Mouse (Mus musculus) T-helper 1 cell (primary cell): ENCODE measurements around the gene Itpka.
"Not testable (repeated sequence)": the region's sequence is repeated elsewhere in the genome, so short reads cannot be mapped to it uniquely, and the experiment has no call there.

Source experiments
- in situ Hi-C: fragments of 300-600 bp; cut with MboI, MseI; formaldehyde crosslinking; loops from one replicate; pipeline ENCODE4 v1.15.1; 2025; ENCODE audit warnings: high pct_unique_total_duplicates

Gene Itpka

DNA sequence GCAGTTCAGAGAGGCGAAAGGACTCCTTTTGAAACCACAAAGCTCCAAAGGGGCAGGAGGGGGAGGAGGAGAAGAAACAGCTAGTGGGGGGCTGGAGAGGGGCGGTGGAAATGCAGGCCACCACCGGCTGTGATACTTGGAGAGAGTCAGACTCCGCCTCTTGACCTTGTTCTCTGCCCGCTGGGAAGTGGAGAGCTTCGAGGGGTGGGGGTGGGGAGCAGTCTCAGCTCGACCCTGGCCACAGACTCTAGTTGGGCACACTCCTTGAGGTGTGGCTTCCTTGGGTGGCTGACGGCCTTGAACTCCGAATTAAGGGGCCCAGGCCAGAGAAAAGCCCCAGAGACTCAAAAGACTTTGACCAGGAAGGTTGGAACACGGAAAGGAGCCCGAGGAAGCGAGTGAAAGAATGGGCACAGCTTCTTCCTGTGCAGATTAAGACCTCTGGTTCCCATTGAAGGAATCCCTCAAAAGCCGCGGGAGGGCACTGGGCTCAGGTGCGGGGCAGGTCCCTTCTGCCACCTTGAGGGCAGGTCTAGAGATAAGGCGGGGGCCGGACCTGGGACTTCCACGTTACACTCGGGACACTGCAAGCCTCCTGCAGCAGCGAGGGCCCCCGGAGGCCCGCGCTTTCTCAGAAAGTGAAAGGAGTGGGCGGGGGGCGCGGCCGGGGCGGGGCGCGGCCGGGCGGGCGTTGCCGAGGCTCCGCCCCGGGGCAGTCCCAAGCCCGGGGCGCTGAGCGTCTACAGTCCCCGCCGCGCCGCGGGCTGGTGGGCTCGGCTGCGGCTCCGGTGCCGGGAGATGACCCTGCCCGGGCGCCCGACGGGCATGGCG is at the start of gene Itpka:
Itpka (plus strand) TSS at position 757 of the 831 bp plus-strand sequence.
- in situ Hi-C loops: no loop called here

DNA sequence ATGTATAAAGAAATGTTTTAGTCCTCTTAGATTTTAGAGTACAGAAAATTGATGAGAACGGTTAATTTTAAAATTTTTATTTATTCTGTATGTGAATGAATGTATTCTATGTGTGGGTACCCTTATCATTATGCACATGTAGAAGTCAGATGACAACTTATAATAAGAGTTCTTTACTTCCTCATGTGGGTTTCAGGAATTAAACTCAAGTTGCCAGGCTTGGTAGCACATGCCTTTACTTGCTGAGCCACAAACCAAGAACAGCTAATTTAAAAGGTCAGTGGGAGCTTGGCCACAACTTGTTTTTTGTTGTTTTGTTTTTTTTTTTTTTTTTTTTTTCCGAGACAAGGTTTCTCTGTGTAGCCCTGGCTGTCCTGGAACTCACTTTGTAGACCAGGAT is 47.3 kb upstream of the Itpka start:
- in situ Hi-C loops: no loop called here

DNA sequence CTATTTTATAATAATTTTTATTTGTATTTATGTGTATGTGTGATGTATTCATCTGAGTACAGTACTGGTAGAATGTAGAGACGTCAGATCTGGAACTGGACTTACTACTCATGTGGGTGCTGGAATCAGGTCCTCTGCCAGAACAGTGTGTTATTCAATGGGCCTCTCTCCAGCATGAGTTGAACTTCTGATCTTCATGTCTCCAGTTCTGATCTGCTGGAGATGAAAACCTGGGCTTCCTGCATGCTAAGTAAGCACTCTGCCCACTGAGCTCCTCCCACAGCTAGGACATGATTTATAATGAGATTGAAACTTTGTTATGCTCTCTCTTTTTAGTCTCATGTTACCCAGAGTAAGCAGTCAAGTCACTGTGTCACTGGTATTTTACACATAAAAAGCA is 46.0 kb upstream of the Itpka start:
- in situ Hi-C loops: no loop called here

GRCm38 (mm10) chr2:119698472-119698871 is 43.7 kb upstream of the Itpka start:
- in situ Hi-C loops: no loop called here

GRCm38 (mm10) chr2:119699962-119700361 is 42.2 kb upstream of the Itpka start:
- in situ Hi-C loops: no loop called here

- in situ Hi-C loops: no loop called here
Measured at GRCm38 (mm10) chr2:119703171-119703570, 39.0 kb upstream of the Itpka start.

DNA sequence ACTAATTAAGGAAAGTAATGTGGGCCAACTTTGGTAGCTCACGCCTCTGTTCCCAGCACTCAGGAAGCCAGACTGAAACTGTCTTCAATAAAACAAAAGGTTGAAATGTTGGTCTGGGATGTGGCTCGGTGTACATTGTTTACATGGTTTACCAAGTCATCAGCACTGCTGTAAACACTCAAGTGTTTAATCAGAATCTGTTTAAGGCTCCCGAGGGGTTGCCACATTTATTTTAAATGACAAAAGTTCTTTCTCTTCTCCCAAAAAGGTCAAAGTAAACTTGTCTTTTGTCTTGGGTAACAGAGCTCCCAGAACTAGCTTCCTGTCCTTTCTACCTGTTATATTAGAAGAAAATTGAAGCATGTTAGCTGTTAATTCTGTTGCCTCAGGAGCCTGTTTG is 34.5 kb upstream of the Itpka start:
- in situ Hi-C loops: no loop called here

DNA sequence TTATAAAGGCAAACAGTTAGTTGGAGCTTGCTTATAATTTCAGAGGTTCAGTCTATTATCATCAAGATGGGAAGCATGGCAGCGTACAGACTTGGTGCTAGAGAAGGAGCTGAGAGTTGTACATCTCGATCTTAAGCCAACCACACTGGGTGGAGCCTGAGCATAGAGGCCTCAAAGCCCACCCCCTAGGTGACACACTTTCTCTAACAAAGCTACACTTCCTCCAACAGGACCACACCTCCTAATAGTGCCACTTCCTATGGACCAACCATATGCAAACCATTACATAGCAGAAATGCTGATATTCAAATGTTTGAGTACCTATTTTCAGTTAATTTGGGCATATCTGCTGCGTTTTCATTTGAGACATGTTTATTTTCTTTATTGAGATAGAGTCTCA is 32.1 kb upstream of the Itpka start:
- in situ Hi-C loops: no loop called here

GRCm38 (mm10) chr2:119715868-119716267 is 26.3 kb upstream of the Itpka start:
- in situ Hi-C loops: not testable (repeated sequence)

GRCm38 (mm10) chr2:119721070-119721469 is 21.1 kb upstream of the Itpka start:
- in situ Hi-C loops: no loop called here

DNA sequence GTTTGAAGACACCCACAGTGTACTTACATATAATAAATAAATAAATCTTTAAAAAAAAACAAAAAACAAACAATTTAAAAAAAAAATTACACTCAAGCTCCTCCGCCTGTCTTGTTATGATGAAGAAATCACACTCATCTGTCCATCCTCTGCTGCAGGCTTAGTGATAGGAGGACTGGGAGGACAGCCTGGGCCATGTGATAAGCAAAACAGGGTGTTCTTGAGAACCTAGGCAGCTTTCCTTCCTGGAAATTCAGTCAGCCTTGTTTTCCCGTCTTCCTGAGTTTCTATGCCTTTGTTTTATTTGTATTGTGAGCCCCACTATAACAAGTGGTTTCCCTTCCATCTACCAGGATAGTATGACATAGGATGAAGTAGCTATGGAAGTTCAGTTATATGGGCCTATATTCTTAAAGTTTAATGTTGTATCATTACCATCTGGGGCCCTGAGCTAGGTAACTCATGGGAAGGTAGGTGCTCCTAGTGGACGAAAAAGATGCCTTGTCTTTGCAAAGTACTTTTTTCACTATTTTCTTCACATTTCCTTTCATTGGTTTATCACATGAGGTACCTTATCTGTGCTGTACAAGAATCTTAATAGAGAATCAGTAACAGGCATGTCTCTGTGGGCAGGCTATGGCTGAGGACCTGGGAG is 14.2 kb upstream of the Itpka start:
- in situ Hi-C loops: no loop called here

DNA sequence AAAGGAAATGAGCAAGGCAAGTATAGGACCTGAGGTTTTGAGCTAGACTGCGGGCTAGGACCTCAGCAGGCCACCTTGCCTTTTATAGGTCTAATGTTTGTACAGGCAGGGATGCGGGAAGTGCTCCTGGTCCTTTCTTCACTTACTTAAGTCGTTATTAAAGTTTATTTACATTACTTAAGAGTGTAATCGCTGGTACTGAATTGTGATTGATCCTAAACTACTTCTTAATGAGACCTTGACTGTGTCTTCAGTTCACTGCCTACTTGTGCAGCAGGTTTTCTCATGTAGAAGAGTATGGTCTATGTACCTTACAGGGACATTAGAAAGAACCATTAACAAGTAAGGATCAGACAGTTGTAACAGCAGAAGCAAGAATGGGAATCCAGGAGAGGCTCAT is 11.4 kb upstream of the Itpka start:
- in situ Hi-C loops: no loop called here

DNA sequence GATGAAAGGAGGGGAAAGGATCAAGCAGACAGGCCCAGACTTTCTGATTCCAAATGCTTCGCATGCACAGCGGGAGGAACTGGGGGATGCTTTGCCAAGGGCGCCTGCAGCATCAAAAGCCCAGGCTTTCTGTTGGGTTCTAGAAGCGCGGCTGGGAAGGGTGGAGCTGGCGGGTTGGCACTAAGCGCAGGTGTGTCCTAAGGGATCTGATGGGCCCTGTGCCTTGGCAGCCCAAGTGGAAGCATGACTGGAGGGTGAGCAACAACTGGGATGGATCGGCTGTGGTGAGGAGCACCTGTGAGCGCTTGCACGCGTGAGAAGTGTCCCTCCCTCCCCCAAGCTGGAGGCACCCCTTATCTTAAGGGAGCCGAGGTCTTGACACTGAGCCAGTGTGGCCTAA is 5.0 kb upstream of the Itpka start:
- in situ Hi-C loops: no loop called here

DNA sequence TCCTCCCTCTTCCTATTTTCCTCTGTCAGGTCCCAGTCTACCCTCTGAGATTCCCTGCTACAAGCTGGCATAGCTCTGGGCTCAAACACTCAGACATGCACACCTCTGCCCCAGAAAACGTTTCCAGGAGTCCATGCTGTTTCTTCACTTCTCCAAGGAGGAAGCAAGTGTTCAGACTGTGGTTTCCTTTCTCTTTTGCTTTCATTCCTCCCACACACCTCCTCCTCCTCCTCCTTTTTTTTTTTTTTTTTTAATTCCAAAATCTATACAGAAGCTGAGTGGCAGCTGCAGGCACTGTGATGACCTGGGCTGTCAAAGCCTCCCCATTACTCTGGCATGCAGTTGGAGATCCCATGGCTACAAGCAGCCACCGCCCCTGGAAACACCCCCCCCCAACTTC is 1.6 kb upstream of the Itpka start:
- in situ Hi-C loops: no loop called here

- in situ Hi-C loops: no loop called here
Measured at GRCm38 (mm10) chr2:119742461-119743175, 481 bp downstream of the Itpka start.

- in situ Hi-C loops: no loop called here
Measured at GRCm38 (mm10) chr2:119743176-119743807, 1.2 kb downstream of the Itpka start.

DNA sequence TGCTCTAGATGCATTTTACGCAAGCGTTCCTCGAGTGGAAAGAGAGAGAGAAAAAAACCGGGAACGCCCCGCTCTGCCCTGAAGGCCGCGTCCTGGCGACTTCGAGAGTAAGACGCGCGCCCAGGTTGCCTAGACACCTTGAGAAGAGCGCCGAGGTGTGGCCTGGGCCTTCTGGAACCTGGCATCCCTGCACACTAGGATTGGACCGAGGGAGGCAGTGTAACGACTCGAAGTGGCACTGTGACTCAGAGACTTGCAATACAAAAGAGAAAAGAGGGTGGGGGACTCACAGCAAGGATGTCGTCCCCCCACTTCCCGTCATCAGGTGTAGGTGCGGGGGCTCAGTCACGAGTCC is 1.6 kb downstream of the Itpka start:
- in situ Hi-C loops: no loop called here

GRCm38 (mm10) chr2:119744163-119745111 is 2.3 kb downstream of the Itpka start:
- in situ Hi-C loops: no loop called here

- in situ Hi-C loops: no loop called here
Measured at GRCm38 (mm10) chr2:119745281-119745680, 3.1 kb downstream of the Itpka start.

GRCm38 (mm10) chr2:119747554-119747953 is 5.4 kb downstream of the Itpka start:
- in situ Hi-C loops: no loop called here

DNA sequence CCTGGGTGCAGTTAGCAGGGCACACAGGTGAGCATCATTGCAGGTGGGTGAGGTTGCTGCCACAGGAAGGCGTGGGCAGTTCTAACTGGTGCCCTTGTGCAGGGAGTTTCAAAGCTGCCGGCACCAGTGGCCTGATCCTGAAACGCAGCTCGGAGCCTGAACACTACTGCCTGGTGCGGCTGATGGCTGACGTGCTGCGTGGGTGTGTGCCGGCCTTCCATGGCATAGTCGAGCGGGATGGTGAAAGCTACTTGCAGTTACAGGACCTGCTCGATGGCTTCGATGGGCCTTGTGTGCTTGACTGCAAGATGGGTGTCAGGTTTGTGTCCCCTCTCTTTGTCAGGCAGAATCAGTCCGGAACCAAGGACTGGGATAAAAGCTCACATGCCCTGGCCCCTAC is 7.1 kb downstream of the Itpka start:
- in situ Hi-C loops: no loop called here
